8 mouse cellular contexts compared by ENCODE assay signal in genomic region chr5:125382673-125383558, GRCm38 (mm10). TPM values are rescaled to one million over a fixed set of nuclear protein-coding genes. Genes with fewer than 3 reads are reported as not detected.
DNase-seq lines count a peak whose midpoint lies in the region; ATAC-seq and TF ChIP-seq lines count a peak whose summit lies in the region.

No protein-coding gene starts in this region.

- H3K4me3 ChIP-seq in E14TG2a.4 (replicated peaks; ENCODE audit: low read length) (no peak overlapping the region), myocyte (no peak overlapping the region)
- H3K4me3 ChIP-seq in forebrain, embryonic 13.5 days = no peak overlapping the region

- H3K4me2 ChIP-seq in forebrain, embryonic 13.5 days = no peak overlapping the region
- no peak overlapping the region for H3K4me2 ChIP-seq in myocyte (ENCODE audit: low read depth)

- H3K9ac ChIP-seq in forebrain, embryonic 13.5 days = no peak overlapping the region

- DNase-seq in 416B (ENCODE audit: low read depth) = peak; percentile 90
- DNase-seq in cerebellum, adult 11-12 months = peak; percentile 61
- DNase-seq in liver = peak; percentile 55
- DNase-seq in urinary bladder, adult 2 months (ENCODE audit: low spot score) = no peak

- ATAC-seq in forebrain, embryonic 13.5 days = peak; percentile 48
- ATAC-seq in inflammation-experienced regulatory T-cells, adult 6 months = peak; percentile 54

- TF ChIP-seq POLR2A in myocyte (IDR thresholded peaks at IDR 0.05; ENCODE audit: insufficient read length, low read depth) = peak; percentile 74

- H3K27me3 ChIP-seq in E14TG2a.4 (ENCODE audit: insufficient read depth, low read length) = no peaks in the 10 kb centered on the region
- no peaks in the 10 kb centered on the region for H3K27me3 ChIP-seq in forebrain, embryonic 13.5 days
- H3K27me3 ChIP-seq in myocyte (ENCODE audit: control insufficient read depth, insufficient read depth, insufficient read length) = no peaks in the 10 kb centered on the region

- H3K9me3 ChIP-seq in E14TG2a.4 (ENCODE audit: low read length) = peaks cover 14% of the 10 kb centered on the region
- no peaks in the 10 kb centered on the region for H3K9me3 ChIP-seq in forebrain, embryonic 13.5 days (replicated peaks)

- no peak overlapping the region for H3ac ChIP-seq in myocyte (ENCODE audit: control insufficient read depth, insufficient read length)

- H3K27ac ChIP-seq in forebrain, embryonic 13.5 days = peak overlapping the region; percentile 20; the same call in 1 of the 2 replicates

- peaks cover 18% of the 10 kb centered on the region for H3K79me2 ChIP-seq in myocyte (ENCODE audit: control insufficient read depth, insufficient read depth)

- TF ChIP-seq CTCF in E14TG2a.4 (conservative IDR thresholded peaks at IDR 0.05; ENCODE audit: low read length) = peak; percentile 57

- H3K36me3 ChIP-seq in E14TG2a.4 (ENCODE audit: insufficient read depth, low read length) = peaks cover 31% of the 10 kb centered on the region
- peaks cover 21% of the 10 kb centered on the region for H3K36me3 ChIP-seq in forebrain, embryonic 13.5 days (ENCODE audit: poor library complexity, severe bottlenecking)
- H3K36me3 ChIP-seq in myocyte (ENCODE audit: control insufficient read depth, insufficient read depth) = peaks cover 23% of the 10 kb centered on the region

- 45% methylated on average over 6 of the region's 6 CpGs for WGBS in forebrain, embryonic 13.5 days

- H3K4me1 ChIP-seq in E14TG2a.4 (replicated peaks; ENCODE audit: low read depth, low read length) = no peaks in the 10 kb centered on the region
- H3K4me1 ChIP-seq in forebrain, embryonic 13.5 days = peaks cover 20% of the 10 kb centered on the region

TF ChIP-seq in myocyte, 11 proteins besides CTCF, POLR2A, EP300 and RAD21:
- TF ChIP-seq POLR2AphosphoS2 (IDR thresholded peaks at IDR 0.05; ENCODE audit: insufficient read length, low read depth) (peak; percentile 100), CEBPB (IDR thresholded peaks at IDR 0.05; ENCODE audit: insufficient read depth, poor library complexity, severe bottlenecking) (0 out of 2 replicates have a peak, but pooled peaks have one; percentile 31), MYOD1 (IDR thresholded peaks at IDR 0.05; ENCODE audit: control insufficient read depth in 1 of 3, insufficient read length in 2 of 3, low read depth in 2 of 3) (no peak), MYOG (IDR thresholded peaks at IDR 0.05; ENCODE audit: control insufficient read depth in 1 of 3, insufficient read depth in 1 of 3, insufficient read length in 2 of 3, low read depth in 2 of 3) (no peak), E2F4 (IDR thresholded peaks at IDR 0.05; ENCODE audit: insufficient read depth) (no peak)
TF ChIP-seq in myocyte: peak in this region for 2.

RNA-seq across cellular contexts. Expression of gene Gm10382, which starts 6.2 kb away (rescaled TPM):
- polyA plus RNA-seq in forebrain, embryonic 13.5 days (2015; fragmentation: Nextera tagmentation; extraction: Ambion mirVana) = 0.27 and 0.38 TPM in 2 replicates
- 1 to 10 TPM in 2 of 3 experiments, under 1 TPM in 1; 0.65 to 1.1 (median 1.0) TPM for polyA plus RNA-seq in inflammation-experienced regulatory T-cells, adult 6 months (2017; shearing (Covaris generic))
- polyA plus RNA-seq in myocyte (2012; fragmentation: generic; extraction: Trizol) = 1.9 TPM
- 0.29 and 0.40 TPM in 2 replicates for polyA plus RNA-seq in urinary bladder, adult 2 months (2012; rRNA removed)

RNA-seq across cellular contexts. Expression of gene Ubc, which starts 7.1 kb away (rescaled TPM):
- 1,082 and 1,216 TPM in 2 replicates for polyA plus RNA-seq in forebrain, embryonic 13.5 days (2015; fragmentation: Nextera tagmentation; extraction: Ambion mirVana)
- polyA plus RNA-seq in inflammation-experienced regulatory T-cells, adult 6 months (2017; shearing (Covaris generic)) = 1,000 to 10,000 TPM in 2 of 3 experiments, 100 to 1,000 TPM in 1; 741 to 1,375 (median 1,290) TPM
- polyA plus RNA-seq in myocyte (2012; fragmentation: generic; extraction: Trizol) = 878 TPM
- polyA plus RNA-seq in urinary bladder, adult 2 months (2012; rRNA removed) = 740 and 949 TPM in 2 replicates

RNA-seq across cellular contexts. Expression of gene Scarb1, which starts 42.0 kb away (rescaled TPM):
- 26.4 and 29.8 TPM in 2 replicates for polyA plus RNA-seq in forebrain, embryonic 13.5 days (2015; fragmentation: Nextera tagmentation; extraction: Ambion mirVana)
- 10 to 100 TPM in 1 of 3 experiments, 1 to 10 TPM in 2; 3.7 to 11.8 (median 6.6) TPM for polyA plus RNA-seq in inflammation-experienced regulatory T-cells, adult 6 months (2017; shearing (Covaris generic))
- 28.6 TPM for polyA plus RNA-seq in myocyte (2012; fragmentation: generic; extraction: Trizol)
- 75.6 and 92.2 TPM in 2 replicates for polyA plus RNA-seq in urinary bladder, adult 2 months (2012; rRNA removed)

RNA-seq across cellular contexts. Expression of gene Dhx37, which starts 51.0 kb away (rescaled TPM):
- polyA plus RNA-seq in forebrain, embryonic 13.5 days (2015; fragmentation: Nextera tagmentation; extraction: Ambion mirVana) = 10.2 and 12.3 TPM in 2 replicates
- 10 to 100 TPM in 1 of 3 experiments, 1 to 10 TPM in 2; 6.9 to 10.2 (median 9.2) TPM for polyA plus RNA-seq in inflammation-experienced regulatory T-cells, adult 6 months (2017; shearing (Covaris generic))
- polyA plus RNA-seq in myocyte (2012; fragmentation: generic; extraction: Trizol) = 17.2 TPM
- polyA plus RNA-seq in urinary bladder, adult 2 months (2012; rRNA removed) = 15.7 and 16.8 TPM in 2 replicates

RNA-seq across cellular contexts. Expression of gene Bri3bp, which starts 58.5 kb away (rescaled TPM):
- 33.6 and 37.6 TPM in 2 replicates for polyA plus RNA-seq in forebrain, embryonic 13.5 days (2015; fragmentation: Nextera tagmentation; extraction: Ambion mirVana)
- polyA plus RNA-seq in inflammation-experienced regulatory T-cells, adult 6 months (2017; shearing (Covaris generic)) = 10 to 100 TPM in 1 of 3 experiments, 1 to 10 TPM in 2; 5.6 to 12.9 (median 8.3) TPM
- polyA plus RNA-seq in myocyte (2012; fragmentation: generic; extraction: Trizol) = 24.8 TPM
- 3.5 and 7.5 TPM in 2 replicates for polyA plus RNA-seq in urinary bladder, adult 2 months (2012; rRNA removed)
